Mouse (Mus musculus) gastrocnemius, postnatal 36 days (tissue): ENCODE data around the gene Olfr807. TPM values are rescaled to one million over a fixed set of nuclear protein-coding genes. Genes with fewer than 3 reads are reported as not detected.

ENCODE experiments used
- DNase-seq, 2 experiments: peaks; one replicate each; pipeline ENCODE4 v3.0.0; 2022
- intact Hi-C: fragments of 180-260 bp; cut with DNase I; formaldehyde crosslinking; loops from one replicate; pipeline ENCODE4 v1.15.1; 2025
- long read RNA-seq, 2 experiments: library from polyadenylated mRNA; stranded (forward); transcript quantifications; one replicate each; pipeline ENCODE4 v2.0.0; 2021
- microRNA-seq, 2 experiments: library from miRNA; unstranded; fragments of <30 nt; microRNA quantifications; one replicate each; pipeline ENCODE4 v1.2.0; 2021
- total RNA-seq, 2 experiments: library from RNA; stranded (reverse); gene quantifications; 2 replicates each; pipeline ENCODE4 v1.2.3; 2021

Olfr807 gene
- not detected for total RNA-seq
- long read RNA-seq, experiment 1: 0 reads
- long read RNA-seq, experiment 2: 0 reads

DNA sequence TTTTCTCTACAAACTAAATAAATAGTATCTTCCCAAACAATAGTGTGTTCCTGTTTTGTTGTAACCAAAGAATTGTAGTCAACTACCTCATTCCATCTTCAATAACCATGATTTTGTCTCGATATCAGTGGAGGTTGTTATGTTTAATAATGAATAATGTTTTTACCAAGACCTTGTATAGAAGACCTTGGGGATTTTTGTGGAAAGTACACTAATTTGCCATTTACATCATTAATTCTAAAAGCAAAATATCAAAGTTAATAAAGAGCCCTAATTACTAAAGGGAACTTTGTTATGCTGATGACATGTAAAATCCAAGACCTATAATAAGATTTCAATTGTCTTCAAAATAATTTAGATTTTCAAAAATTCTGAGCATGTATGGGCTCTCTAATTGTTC, at the start of gene Olfr807:
Gene Olfr807 (minus strand): TSS at position 101 of the 400 bp plus-strand sequence.
- no peak for DNase-seq
- intact Hi-C loops: no loop called here

GRCm38 (mm10) chr10:129804296-129804695, 46.7 kb upstream of the Olfr807 start, which contains the start of gene Olfr811:
Gene Olfr811, minus strand, starts transcription at chr10:129804396.
- DNase-seq: no peak

GRCm38 (mm10) chr10:129794817-129795216, 37.2 kb upstream of the Olfr807 start, which contains the start of gene Olfr810:
Gene Olfr810, minus strand, starts transcription at chr10:129794917.
- DNase-seq: no peak
- intact Hi-C loops: no loop called here

More at GRCm38 (mm10) chr10:129804296-129804695, 46.7 kb upstream of the Olfr807 start, which contains the start of gene Olfr811:
- intact Hi-C loops: no loop called here

DNA sequence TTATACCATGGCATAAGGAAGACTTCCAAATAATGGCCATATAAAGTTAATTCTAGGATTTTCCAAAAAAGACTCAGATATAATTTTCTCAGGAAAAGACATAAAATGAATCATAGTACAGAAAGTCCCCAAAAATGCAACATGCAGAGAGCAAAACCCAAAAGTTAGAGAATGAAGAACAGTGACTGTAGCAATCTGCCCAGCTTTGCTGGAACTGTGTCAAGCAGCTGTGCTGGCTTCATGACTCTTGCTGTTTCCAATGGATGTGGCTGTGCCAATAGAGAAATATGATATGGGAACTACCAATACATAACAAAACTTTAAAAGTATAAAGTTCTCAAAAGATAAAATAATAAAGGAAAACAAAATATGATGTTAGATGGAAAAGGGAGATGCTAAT, 20.5 kb upstream of the Olfr807 start:
- peak; percentile 16 to 31 for DNase-seq
- intact Hi-C loops: no loop called here

DNA sequence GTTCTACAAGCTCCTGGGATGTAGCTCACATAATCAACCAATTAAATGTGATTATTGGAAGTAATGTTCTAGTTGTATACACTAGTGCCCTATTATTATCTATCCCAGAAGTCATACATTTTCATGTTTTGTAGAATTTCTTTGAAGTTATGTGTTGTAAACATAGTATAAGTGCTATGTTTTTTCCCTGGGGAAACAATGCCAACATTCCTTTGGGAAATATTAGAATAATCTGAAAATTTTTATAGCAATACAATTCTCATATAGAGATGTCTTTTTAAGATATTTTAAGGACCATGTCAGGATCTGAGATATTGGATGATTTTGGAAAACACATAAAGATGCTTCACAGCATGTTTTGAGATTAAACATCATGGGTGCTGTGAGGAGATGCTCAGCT, 16.7 kb upstream of the Olfr807 start, which contains the start of gene Olfr809:
Gene Olfr809 (plus strand): TSS at position 301 of the 400 bp plus-strand sequence.
- no peak for DNase-seq
- intact Hi-C loops: no loop called here

DNA sequence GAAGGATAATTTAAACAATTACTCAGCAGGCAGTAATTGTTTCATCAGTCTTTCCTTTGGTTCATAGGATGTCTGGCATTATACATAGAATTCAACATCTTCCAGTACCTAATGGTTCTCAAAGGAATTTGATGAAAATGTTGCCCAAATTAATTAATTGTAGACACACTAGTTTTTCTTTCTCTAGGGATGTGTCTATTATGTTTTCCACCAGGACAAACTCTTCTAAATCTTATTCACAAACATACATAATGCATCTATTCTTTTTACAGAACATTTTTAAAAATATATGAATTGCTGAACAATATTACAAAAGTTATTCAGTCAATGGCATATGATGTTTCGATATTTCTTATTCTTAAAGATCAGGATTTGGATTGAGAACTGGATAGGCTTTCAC, 7.6 kb upstream of the Olfr807 start, which contains the start of gene Olfr808:
Gene Olfr808 (plus strand): TSS at position 301 of the 400 bp plus-strand sequence.
- intact Hi-C loops: no loop called here
- no peak for DNase-seq

- no peak for DNase-seq
- intact Hi-C loops: no loop called here
These were observed 15.8 kb downstream of the Olfr807 start, which contains the start of gene Olfr806 for GRCm38 (mm10) chr10:129741821-129742220. Gene Olfr806, minus strand, starts transcription at chr10:129741921.

DNA sequence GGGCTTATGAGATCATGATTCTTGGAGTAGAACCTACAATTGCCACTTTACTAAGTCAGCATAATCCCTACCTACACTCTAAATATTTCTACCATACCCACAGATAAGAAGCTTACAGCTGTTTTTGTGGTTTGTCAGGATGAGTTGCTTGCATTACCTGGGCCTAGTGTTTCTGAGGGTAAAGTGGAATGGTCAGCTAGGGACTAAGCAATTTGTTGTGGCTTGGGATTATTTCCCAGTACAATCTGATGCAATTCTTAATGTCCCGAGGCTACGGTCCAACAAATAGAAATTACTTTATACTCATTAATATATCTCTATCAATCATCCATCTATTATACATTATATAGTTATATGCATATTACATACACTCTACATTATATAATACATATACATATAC, 28.3 kb downstream of the Olfr807 start, which contains the start of gene Olfr805:
Gene Olfr805 (minus strand): TSS at position 101 of the 400 bp plus-strand sequence.
- intact Hi-C loops: no loop called here
- no peak for DNase-seq

Small RNA genes lying within 50 kb of the gene (microRNA-seq; reads per million reads assigned to microRNA genes)
- gene Gm24485: 0 reads per million in 2 experiments

Other genes with a start within 250 kb of the Olfr807 start
- gene Olfr791, start 236.0 kb downstream of the Olfr807 start, total RNA-seq: not detected
- not detected for gene Olfr792, start 218.6 kb downstream of the Olfr807 start, total RNA-seq
- not detected for gene Olfr794, start 190.1 kb downstream of the Olfr807 start, total RNA-seq
- not detected for gene Olfr796, start 145.2 kb downstream of the Olfr807 start, total RNA-seq
- gene Olfr798, start 129.9 kb downstream of the Olfr807 start, total RNA-seq: not detected
- gene Olfr799, start 120.3 kb downstream of the Olfr807 start, total RNA-seq: not detected
- not detected for gene Olfr800, start 100.1 kb downstream of the Olfr807 start, total RNA-seq
- not detected for gene Olfr801, start 83.9 kb downstream of the Olfr807 start, total RNA-seq
- gene Olfr802, start 69.6 kb downstream of the Olfr807 start, total RNA-seq: not detected
- gene Olfr803, start 63.5 kb downstream of the Olfr807 start, total RNA-seq: not detected
- gene Olfr804, start 54.6 kb downstream of the Olfr807 start, total RNA-seq: not detected
- not detected for gene Olfr805, start 28.4 kb downstream of the Olfr807 start, total RNA-seq
- gene Olfr806, start 15.9 kb downstream of the Olfr807 start, total RNA-seq: not detected
- not detected for gene Olfr808, start 7.7 kb upstream of the Olfr807 start, total RNA-seq
- gene Olfr809, start 16.8 kb upstream of the Olfr807 start, total RNA-seq: not detected
- gene Olfr810, start 37.1 kb upstream of the Olfr807 start, total RNA-seq: not detected
- gene Olfr811, start 46.6 kb upstream of the Olfr807 start, total RNA-seq: not detected
- gene Olfr812, start 88.3 kb upstream of the Olfr807 start, total RNA-seq: not detected
- not detected for gene Olfr813, start 97.6 kb upstream of the Olfr807 start, total RNA-seq
- gene Olfr814, start 122.1 kb upstream of the Olfr807 start, total RNA-seq: not detected
- gene Olfr815, start 148.1 kb upstream of the Olfr807 start, total RNA-seq: not detected
- gene Olfr816, start 157.8 kb upstream of the Olfr807 start, total RNA-seq: not detected
- not detected for gene Olfr818, start 191.3 kb upstream of the Olfr807 start, total RNA-seq
- not detected for gene Olfr819, start 209.5 kb upstream of the Olfr807 start, total RNA-seq
- not detected for gene Olfr247, start 218.3 kb upstream of the Olfr807 start, total RNA-seq
- gene Gm10310, start 227.3 kb upstream of the Olfr807 start, total RNA-seq: not detected